Mouse (Mus musculus) MEL (cell line): ENCODE data around the gene Acr. TPM values are rescaled to one million over a fixed set of nuclear protein-coding genes. Genes with fewer than 3 reads are reported as not detected.

Experiments used
- DNase-seq: peaks from one replicate; pipeline ENCODE4 v3.0.0; 2011; ENCODE audit warnings: low read depth, low spot score
- H3K27ac ChIP-seq: 2 replicates; pipeline ENCODE4 v1.5.1; 2012; ENCODE audit warnings: low read depth, mild to moderate bottlenecking, control low read depth, low read length, moderate library complexity; ENCODE audit not compliant: control insufficient read depth
- H3K27me3 ChIP-seq, 2 experiments: fragments of 150-350 bp in 1 of 2; sonication (generic) in 1 of 2; 2 replicates each; pipeline ENCODE4 v1.6.1; 2012; ENCODE audit warnings: low read length in 2 of 2, mild to moderate bottlenecking in 2 of 2, improper control_type of control experiment in 1 of 2, moderate library complexity in 1 of 2; ENCODE audit not compliant: insufficient read depth in 2 of 2, control insufficient read depth in 1 of 2
- H3K36me3 ChIP-seq, 2 experiments: 2 replicates each; pipeline ENCODE4 v1.6.1; 2012 to 2014; ENCODE audit warnings: low read length in 2 of 2, improper control_type of control experiment in 1 of 2, inconsistent platforms in 1 of 2, mild to moderate bottlenecking in 1 of 2; ENCODE audit not compliant: insufficient read depth in 2 of 2, control insufficient read depth in 1 of 2
- H3K4me1 ChIP-seq, 2 experiments: fragments of 150-350 bp in 1 of 2; sonication (generic) in 1 of 2; 2 replicates each; pipeline ENCODE4 v1.6.1; 2012; ENCODE audit warnings: low read length in 2 of 2, improper control_type of control experiment in 1 of 2, mild to moderate bottlenecking in 1 of 2; ENCODE audit not compliant: insufficient read depth in 2 of 2, control insufficient read depth in 1 of 2
- H3K4me3 ChIP-seq, 2 experiments: fragments of 150-350 bp in 1 of 2; sonication (generic) in 1 of 2; 2 replicates each; pipeline ENCODE4 v1.5.1; 2012; ENCODE audit warnings: low read depth in 2 of 2, low read length in 2 of 2, mild to moderate bottlenecking in 2 of 2, moderate library complexity in 2 of 2, control low read depth in 1 of 2, improper control_type of control experiment in 1 of 2; ENCODE audit not compliant: control insufficient read depth in 1 of 2, insufficient read depth in 1 of 2
- H3K79me2 ChIP-seq: 2 replicates; pipeline ENCODE4 v1.6.1; 2012; ENCODE audit warnings: mild to moderate bottlenecking, low read length, moderate library complexity; ENCODE audit not compliant: control insufficient read depth, poor library complexity, insufficient read depth
- H3K9ac ChIP-seq: 2 replicates; pipeline ENCODE4 v1.6.1; 2012; ENCODE audit warnings: low read depth, mild to moderate bottlenecking, control low read depth, low read length, moderate library complexity; ENCODE audit not compliant: control insufficient read depth, poor library complexity, severe bottlenecking
- H3K9me3 ChIP-seq: fragments of 150-350 bp; sonication (generic); replicated peaks from 2 replicates; pipeline ENCODE4 v1.6.1; 2012; ENCODE audit warnings: mild to moderate bottlenecking, low read length, improper control_type of control experiment, moderate library complexity; ENCODE audit not compliant: insufficient read depth
- CHD2 ChIP-seq: IDR thresholded peaks from 2 replicates; pipeline ENCODE4 v1.6.1; 2011; ENCODE audit warnings: low read length, improper control_type of control experiment
- CTCF ChIP-seq, 3 experiments: IDR thresholded peaks in 2 of 3; conservative IDR thresholded peaks in 1 of 3; 2 replicates each; pipeline ENCODE4 v1.5.1; 2011 to 2012; ENCODE audit warnings: low read length in 3 of 3, low read depth in 2 of 3, mild to moderate bottlenecking in 2 of 3, improper control_type of control experiment in 1 of 3, inconsistent platforms in 1 of 3, mixed read lengths in 1 of 3, moderate library complexity in 1 of 3; ENCODE audit not compliant: control insufficient read depth in 1 of 3, insufficient read depth in 1 of 3, poor library complexity in 1 of 3, severe bottlenecking in 1 of 3
- E2F4 ChIP-seq: IDR thresholded peaks from 2 replicates; pipeline ENCODE4 v1.6.1; 2011; ENCODE audit warnings: low read depth, low read length, improper control_type of control experiment, borderline replicate concordance
- EP300 ChIP-seq, 2 experiments: IDR thresholded peaks; 2 replicates each; pipeline ENCODE4 v1.6.1; 2011; ENCODE audit warnings: improper control_type of control experiment in 2 of 2, low read length in 2 of 2, low read depth in 1 of 2, mild to moderate bottlenecking in 1 of 2
- ETS1 ChIP-seq: IDR thresholded peaks from 2 replicates; pipeline ENCODE4 v1.6.1; 2012; ENCODE audit warnings: low read depth, mild to moderate bottlenecking, inconsistent platforms, low read length, improper control_type of control experiment, moderate library complexity
- GATA1 ChIP-seq: IDR thresholded peaks from 2 replicates; pipeline ENCODE4 v1.6.1; 2011; ENCODE audit warnings: low read depth, low read length, improper control_type of control experiment
- HCFC1 ChIP-seq: IDR thresholded peaks from 2 replicates; pipeline ENCODE4 v1.6.1; 2012; ENCODE audit warnings: low read depth, mild to moderate bottlenecking, inconsistent platforms, low read length, improper control_type of control experiment, moderate library complexity
- JUND ChIP-seq: IDR thresholded peaks from 2 replicates; pipeline ENCODE4 v1.6.1; 2011; ENCODE audit warnings: low read depth, mild to moderate bottlenecking, improper control_type of control experiment, low read length
- MAX ChIP-seq: IDR thresholded peaks from 2 replicates; pipeline ENCODE4 v1.6.1; 2011; ENCODE audit warnings: low read length, improper control_type of control experiment
- MEF2A ChIP-seq: IDR thresholded peaks from 2 replicates; pipeline ENCODE4 v1.6.1; 2014; ENCODE audit warnings: low read depth, mild to moderate bottlenecking, inconsistent platforms, low read length, improper control_type of control experiment; ENCODE audit not compliant: poor library complexity, insufficient replicate concordance, severe bottlenecking; ENCODE audit errors: extremely low read depth
- MYC ChIP-seq: IDR thresholded peaks from 2 replicates; pipeline ENCODE4 v1.6.1; 2011; ENCODE audit warnings: low read depth, mild to moderate bottlenecking, low read length, improper control_type of control experiment, moderate library complexity
- POLR2AphosphoS2 ChIP-seq: IDR thresholded peaks from 2 replicates; pipeline ENCODE4 v1.6.1; 2011; ENCODE audit warnings: low read length, improper control_type of control experiment
- RAD21 ChIP-seq: IDR thresholded peaks from 2 replicates; pipeline ENCODE4 v1.6.1; 2011; ENCODE audit warnings: mild to moderate bottlenecking, low read depth, low read length, improper control_type of control experiment
- RCOR1 ChIP-seq: IDR thresholded peaks from 2 replicates; pipeline ENCODE4 v1.6.1; 2012; ENCODE audit warnings: low read depth, mild to moderate bottlenecking, inconsistent platforms, low read length, improper control_type of control experiment
- SIN3A ChIP-seq: IDR thresholded peaks from 2 replicates; pipeline ENCODE4 v1.6.1; 2012; ENCODE audit warnings: low read length, improper control_type of control experiment, inconsistent platforms
- SMC3 ChIP-seq: IDR thresholded peaks from 2 replicates; pipeline ENCODE4 v1.6.1; 2011; ENCODE audit warnings: low read depth, low read length, improper control_type of control experiment
- TBP ChIP-seq: IDR thresholded peaks from 2 replicates; pipeline ENCODE4 v1.8.0; 2011; ENCODE audit warnings: low read depth, low read length, improper control_type of control experiment
- ZC3H11A ChIP-seq: IDR thresholded peaks from 2 replicates; pipeline ENCODE4 v1.6.1; 2012; ENCODE audit warnings: low read depth, mild to moderate bottlenecking, inconsistent platforms, low read length, improper control_type of control experiment
- ZMIZ1 ChIP-seq: IDR thresholded peaks from 2 replicates; pipeline ENCODE4 v1.6.1; 2012; ENCODE audit warnings: low read depth, mild to moderate bottlenecking, inconsistent platforms, low read length, improper control_type of control experiment, moderate library complexity
- polyA plus RNA-seq, 2 experiments: library from polyadenylated mRNA; stranded (reverse) in 1 of 2; unstranded in 1 of 2; fragments of >175 nt in 1 of 2; fragments of >200 nt in 1 of 2; gene quantifications; 2 replicates each; pipeline versions ENCODE4 v1.2.1 to v1.2.4; 2012; ENCODE audit warnings: low replicate concordance in 2 of 2, low read depth in 1 of 2; ENCODE audit not compliant: insufficient read length in 2 of 2, insufficient read depth in 1 of 2, missing spikeins in 1 of 2
- total RNA-seq: library from RNA; depleted of rRNA; stranded (reverse); fragments of 300-350 nt; gene quantifications from 2 replicates; pipeline ENCODE4 v1.2.3, GENCODE M21; 2012

The Acr gene
- total and polyA plus RNA-seq, 3 experiments, result 0.15 TPM; not detected in 2

DNA sequence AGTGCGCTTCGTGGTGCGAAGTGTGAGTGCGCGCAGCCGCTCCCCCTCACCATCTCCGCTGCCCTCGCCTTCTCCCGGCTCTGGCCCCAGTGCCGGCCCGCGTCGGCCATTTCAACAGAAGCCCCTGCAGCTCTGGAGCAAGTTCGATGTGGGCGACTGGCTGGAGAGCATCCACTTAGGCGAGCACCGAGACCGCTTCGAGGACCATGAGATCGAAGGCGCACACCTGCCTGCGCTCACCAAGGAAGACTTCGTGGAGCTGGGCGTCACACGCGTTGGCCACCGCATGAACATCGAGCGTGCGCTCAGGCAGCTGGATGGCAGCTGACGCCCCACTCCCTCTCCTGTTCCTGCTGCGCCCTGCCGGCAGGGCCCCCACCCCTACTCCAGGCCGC, 10.1 kb upstream of the Acr start:
- Histone ChIP-seq H3K9ac (no peak overlapping the region), H3K27ac (no peak overlapping the region), H3K4me1 (no peaks in the 10 kb centered on the region), H3K36me3 (no peaks in the 10 kb centered on the region), H3K79me2 (no peaks in the 10 kb centered on the region), H3K27me3 (no peaks in the 10 kb centered on the region), H3K4me3 (no peak overlapping the region), H3K9me3 (no peaks in the 10 kb centered on the region)
- TF ChIP-seq EP300 (IDR thresholded peaks at IDR 0.05; ENCODE audit: low read depth in 1 of 2, low read length in 2 of 2), result no peak
- no peak for TF ChIP-seq ZMIZ1
- no peak for TF ChIP-seq POLR2AphosphoS2
- no peak for TF ChIP-seq MAX
- no peak for TF ChIP-seq CHD2
- no peak for TF ChIP-seq MEF2A
- TF ChIP-seq JUND, result no peak
- TF ChIP-seq E2F4, result no peak
- DNase-seq, result no peak

DNA sequence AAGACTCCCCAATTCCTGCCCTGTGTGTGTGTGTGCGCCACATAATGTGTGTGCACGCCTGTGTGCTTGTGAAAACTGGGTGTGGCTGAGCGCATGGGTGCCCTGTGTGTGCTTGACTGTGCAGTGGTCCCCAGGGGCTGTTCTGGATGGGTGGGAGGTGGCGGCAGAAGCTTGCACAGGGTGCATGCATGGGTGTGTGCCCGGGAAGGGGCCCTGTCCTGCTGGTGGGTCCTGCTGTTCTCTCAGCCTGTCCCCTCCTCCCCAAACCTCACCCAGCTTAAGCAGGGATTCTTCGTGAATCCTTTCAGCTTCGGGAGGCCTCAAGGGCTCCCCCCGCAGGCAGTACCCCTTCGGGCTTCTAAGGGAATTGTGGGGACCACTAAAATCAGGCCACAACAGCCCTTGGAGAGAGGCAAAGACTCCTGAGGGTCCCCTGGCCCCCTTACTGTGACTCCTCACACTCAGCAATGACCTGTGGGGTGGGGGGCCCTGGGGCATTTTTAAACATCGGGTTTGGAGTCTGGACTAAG, 8.9 kb upstream of the Acr start:
- Histone ChIP-seq H3K4me3 (no peak overlapping the region), H3K36me3 (no peaks in the 10 kb centered on the region), H3K27me3 (no peaks in the 10 kb centered on the region), H3K27ac (no peak overlapping the region), H3K9ac (no peak overlapping the region), H3K79me2 (no peaks in the 10 kb centered on the region), H3K4me1 (no peaks in the 10 kb centered on the region), H3K9me3 (no peaks in the 10 kb centered on the region)
- peak; percentile 25 for DNase-seq
- TF ChIP-seq HCFC1 (no peak), ETS1 (no peak), SMC3 (0 out of 2 replicates have a peak, but pooled peaks have one; percentile 20), CTCF (IDR thresholded peaks at IDR 0.05 in 2 of 3, conservative IDR thresholded peaks at IDR 0.05 in 1 of 3; ENCODE audit: control insufficient read depth in 1 of 3, insufficient read depth in 1 of 3, low read depth in 2 of 3, low read length in 3 of 3, poor library complexity in 1 of 3, severe bottlenecking in 1 of 3) (peak in 2 of 3 experiments; percentile 42 to 60; a peak in 4 of 6 replicates), RAD21 (peak; percentile 8), GATA1 (no peak), SIN3A (no peak), ZC3H11A (no peak), RCOR1 (no peak), TBP (no peak), MYC (no peak)
